Mouse (Mus musculus) urinary bladder, adult 18-20 months (tissue): Measurements from ENCODE around the gene Cxadr.

Source experiments
- DNase-seq, 2 experiments: peaks; one replicate each; pipeline ENCODE4 v3.0.0; 2022; ENCODE audit warnings: low spot score in 2 of 2, mixed read lengths in 2 of 2

The Cxadr gene

GRCm38 (mm10) chr16:78306606-78307005 is 5.3 kb downstream of the Cxadr start:
- no peak for DNase-seq

- no peak for DNase-seq
These were observed 6.3 kb downstream of the Cxadr start for GRCm38 (mm10) chr16:78307476-78308192.

DNA sequence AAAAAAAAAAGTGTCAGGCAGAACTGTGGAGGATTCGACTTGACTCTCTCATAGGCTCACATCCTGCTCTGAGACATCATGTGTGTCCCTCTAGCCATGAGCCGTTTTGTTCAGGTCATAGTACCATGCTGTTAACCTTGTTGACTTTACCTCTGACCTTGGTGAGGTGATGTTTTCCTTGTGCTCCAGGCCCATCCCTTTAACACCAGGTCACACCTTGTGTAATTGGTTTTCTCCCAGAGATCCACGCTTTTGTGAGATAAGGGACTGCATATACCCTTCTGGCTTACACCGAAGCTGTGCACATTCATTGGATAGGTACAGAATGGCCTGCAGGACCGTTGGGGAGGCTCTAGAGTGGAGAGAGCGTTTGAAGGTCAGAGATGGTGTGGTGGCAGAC is 8.0 kb downstream of the Cxadr start:
- DNase-seq, result no peak

- DNase-seq, result no peak
These were observed 12.0 kb downstream of the Cxadr start for GRCm38 (mm10) chr16:78313135-78313887.

- DNase-seq, result no peak
These were observed 12.7 kb downstream of the Cxadr start for GRCm38 (mm10) chr16:78314026-78314425.

DNA sequence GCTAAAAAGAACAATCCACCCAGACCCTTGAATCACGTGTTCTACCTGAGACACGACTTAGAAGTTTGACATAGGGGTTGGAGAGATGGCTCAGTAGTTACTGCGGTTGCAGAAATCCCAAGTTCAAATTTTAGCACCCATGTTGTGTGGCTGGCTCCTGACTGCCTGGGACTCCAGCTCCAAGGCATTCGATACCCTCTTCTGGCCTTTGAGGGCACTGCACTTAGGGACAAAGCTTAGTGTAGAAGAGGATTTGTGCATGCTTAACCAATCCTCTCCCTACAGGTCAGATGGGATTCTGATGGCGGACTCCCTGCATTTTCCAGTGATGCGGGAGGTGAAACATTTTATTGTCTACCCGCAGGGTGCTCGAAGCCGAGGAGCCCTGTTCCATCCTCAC is 15.6 kb downstream of the Cxadr start:
- peak; percentile 18 to 34 for DNase-seq

- peak; percentile 17 to 18 for DNase-seq
These were observed 16.7 kb downstream of the Cxadr start for GRCm38 (mm10) chr16:78317960-78318359.

DNA sequence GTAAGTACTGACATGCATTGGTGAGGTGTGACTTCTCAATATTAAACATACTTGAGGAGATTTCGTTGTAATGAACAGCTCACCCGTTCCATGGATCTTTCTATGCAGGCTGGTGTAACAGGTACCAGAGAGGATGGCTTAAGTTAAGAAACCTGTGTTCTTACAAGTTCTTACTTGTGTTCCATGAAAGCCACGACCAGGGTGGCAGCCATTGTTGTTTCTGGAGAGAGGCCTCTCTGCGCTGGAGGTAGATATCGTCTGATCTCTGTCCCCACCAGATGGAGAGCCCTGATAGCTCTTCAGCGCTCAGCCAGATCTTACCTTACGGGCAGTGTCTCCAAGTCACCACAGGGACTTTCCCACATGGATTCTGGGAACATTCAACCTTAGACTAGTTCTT is 18.4 kb downstream of the Cxadr start:
- DNase-seq, result no peak

- no peak for DNase-seq
These were observed 20.3 kb downstream of the Cxadr start for GRCm38 (mm10) chr16:78321559-78321958.

DNA sequence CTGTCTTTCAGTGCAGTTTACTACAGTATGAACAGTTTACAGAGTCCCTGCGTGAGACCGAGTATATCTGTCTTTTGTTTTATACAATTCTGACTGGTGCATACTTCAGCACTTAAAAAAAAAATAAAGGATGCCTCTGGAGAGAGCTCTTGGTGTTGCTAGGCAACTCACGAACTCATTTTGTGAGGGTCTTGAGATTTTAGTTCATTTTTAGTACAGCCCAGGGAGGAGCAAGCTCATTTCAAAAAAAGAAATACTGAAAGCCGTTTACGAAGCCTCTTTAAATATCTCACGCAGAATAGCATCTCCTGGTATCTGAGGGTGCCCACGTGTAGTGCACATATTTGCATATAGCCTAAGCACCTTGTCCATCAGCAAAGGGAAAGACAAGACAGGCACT is 20.9 kb downstream of the Cxadr start:
- DNase-seq, result no peak

DNA sequence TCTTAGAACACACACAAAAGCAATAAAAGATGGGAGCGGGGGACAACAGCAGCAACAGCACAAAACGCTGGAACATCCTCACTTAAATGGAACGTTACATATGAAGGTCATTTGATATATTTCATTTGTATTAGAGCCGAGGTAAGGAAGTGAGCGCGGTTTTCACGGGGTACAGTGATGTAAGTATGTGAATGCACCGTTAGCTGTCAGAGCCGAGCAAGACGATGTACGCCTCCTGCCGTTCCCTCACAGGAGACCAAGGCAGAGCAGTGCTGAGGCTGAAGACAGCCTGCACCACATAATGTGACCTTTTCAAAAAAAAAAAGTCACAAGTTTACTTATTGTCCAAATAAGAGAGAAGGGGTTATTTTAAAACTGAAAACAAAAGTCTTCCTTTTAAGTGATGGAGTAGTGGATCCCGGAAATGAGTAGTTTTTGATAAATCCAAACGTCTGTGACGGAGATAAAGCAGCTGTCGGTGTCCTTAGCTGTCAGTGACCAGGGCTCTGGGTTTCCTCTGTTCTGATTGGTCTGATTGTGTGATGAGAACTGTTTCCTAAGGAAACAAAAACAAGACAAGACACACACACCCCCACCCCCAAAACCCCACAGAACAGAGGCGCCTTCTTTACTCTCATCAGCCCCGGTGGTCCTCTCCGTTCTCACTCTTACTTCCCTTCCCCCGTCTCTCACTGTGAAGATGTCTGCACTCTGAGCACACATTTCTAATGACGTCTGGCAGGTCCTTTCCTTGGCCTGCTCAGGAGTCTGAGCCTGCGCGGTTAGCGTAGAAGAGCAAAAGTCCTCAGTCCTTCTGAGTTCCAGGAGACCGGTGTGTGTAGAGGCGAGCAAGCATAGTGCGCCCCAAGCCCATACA is 24.9 kb downstream of the Cxadr start:
- DNase-seq, result no peak

- no peak for DNase-seq
These were observed 26.3 kb downstream of the Cxadr start for GRCm38 (mm10) chr16:78327562-78327961.

DNA sequence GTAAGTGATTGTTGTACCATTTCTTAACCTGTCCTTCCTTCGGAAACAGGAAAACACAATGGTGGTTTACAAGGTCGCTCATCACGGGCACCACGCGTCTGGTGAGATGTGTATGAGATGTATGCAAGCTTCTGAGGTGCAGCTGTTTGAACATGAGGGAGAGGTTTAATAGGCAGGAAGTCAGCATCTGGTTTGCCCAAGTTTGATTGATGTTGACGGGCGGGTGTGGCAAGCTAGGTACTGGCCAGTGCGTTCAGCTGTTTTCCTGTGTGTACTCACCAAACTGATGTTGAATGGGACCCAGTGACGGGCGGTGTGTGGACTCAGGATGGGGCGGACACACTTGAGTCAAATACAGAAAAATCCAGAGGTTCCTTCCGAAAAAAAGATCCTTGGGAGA is 26.7 kb downstream of the Cxadr start:
- no peak for DNase-seq

DNA sequence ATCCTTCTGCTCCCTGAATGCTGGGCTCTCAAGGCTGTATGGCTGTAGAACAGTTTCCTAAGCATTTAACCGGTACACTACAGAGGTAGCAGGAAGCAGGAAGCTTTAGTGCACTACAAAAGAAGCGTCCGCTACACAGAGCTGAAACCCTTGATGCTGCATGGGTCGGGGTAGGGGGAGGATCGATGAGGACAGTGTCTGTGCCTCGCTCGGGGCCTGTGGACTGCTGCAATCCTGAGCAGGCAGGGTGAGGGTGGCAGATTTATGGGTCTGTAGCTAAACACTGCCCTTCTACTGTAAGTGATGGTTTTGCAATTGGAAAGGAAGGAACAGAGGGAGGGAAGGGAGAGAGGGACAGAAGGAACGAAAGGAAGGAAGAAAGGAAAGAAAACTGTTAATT is 35.9 kb downstream of the Cxadr start:
- no peak for DNase-seq

GRCm38 (mm10) chr16:78341356-78341755 is 40.1 kb downstream of the Cxadr start:
- no peak for DNase-seq

GRCm38 (mm10) chr16:78342767-78343166 is 41.5 kb downstream of the Cxadr start:
- DNase-seq, result no peak

DNA sequence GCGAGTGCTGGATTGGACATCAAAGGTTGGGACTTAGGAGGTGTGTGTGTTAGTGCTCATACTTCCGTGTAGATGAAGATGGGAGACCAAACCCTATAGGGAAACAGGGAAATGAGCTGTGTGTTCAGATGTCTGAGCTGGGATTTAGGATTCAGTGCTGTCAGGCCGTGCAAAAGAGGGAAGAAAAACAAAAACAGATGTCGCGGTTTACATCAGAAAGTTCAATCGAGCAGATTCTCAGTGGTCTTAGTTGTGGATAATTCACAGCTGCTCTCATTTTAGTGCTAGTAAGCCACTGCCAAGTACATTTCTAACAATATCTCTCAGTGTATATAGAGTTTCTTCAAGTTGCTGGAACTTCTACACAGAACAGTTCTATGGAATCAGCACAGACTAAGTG is 42.5 kb downstream of the Cxadr start:
- no peak for DNase-seq

- DNase-seq, result no peak
These were observed 45.5 kb downstream of the Cxadr start for GRCm38 (mm10) chr16:78346662-78347327.

DNA sequence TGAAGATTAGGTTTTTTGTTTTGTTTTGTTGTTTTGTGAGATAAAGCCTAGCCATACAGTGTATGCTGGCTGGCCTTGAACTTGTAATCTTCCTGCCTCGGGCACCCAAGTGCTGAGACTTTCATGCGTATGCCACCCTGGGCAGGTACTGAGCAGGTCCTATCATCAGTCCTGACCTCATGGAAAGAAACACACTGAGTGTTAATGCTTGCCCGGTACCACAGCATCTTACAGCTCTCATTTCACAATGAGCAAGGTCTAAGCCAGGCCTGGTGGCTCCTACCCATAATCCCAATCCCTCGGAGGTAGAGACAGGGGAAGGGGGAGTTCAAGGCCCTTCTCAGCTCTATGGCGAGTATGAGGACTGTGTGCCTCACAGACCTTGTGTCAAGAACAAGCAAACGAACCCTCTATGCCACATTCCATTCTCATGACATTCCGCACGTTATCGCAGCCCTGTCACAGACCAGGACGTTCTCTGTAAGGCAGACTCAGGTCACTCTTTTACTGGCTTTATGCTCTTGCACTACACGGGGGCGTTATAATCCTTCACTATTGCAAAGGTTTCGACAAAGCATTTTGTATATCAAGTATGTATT is 46.1 kb downstream of the Cxadr start:
- DNase-seq, result no peak

DNA sequence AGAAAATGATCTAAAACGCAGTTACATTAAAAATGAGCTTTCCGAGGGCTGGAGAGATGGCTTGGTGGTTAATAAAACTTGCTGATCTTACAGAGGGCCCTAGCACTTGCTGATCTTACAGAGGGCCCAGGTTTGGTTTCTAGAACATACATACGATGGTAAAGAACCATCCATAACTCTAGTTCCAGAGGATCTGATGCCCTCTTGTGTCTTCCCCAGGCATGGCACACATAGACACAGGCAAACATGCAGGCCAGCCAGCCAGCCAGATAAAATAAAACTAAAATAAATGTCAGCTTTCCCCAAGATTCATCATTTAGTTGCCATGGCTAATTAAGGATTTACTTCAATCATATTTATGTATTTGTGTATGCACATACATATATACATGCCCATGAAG is 56.5 kb downstream of the Cxadr start:
- no peak for DNase-seq

- no peak for DNase-seq
These were observed 60.2 kb downstream of the Cxadr start for GRCm38 (mm10) chr16:78361466-78361865.
